Mouse (Mus musculus) E14TG2a.4 (cell line): Measurements from ENCODE around the gene Fth1.

Experiments used
- CTCF ChIP-seq: conservative IDR thresholded peaks from 2 replicates; pipeline ENCODE4 v1.5.1; 2014; ENCODE audit warnings: low read length
- NANOG ChIP-seq: IDR thresholded peaks from 2 replicates; pipeline ENCODE4 v1.6.1; 2014; ENCODE audit warnings: borderline replicate concordance, low read length, mixed read lengths
- POU5F1 ChIP-seq: IDR thresholded peaks from 2 replicates; pipeline ENCODE4 v1.6.1; 2014; ENCODE audit warnings: low read length, borderline replicate concordance

DNA sequence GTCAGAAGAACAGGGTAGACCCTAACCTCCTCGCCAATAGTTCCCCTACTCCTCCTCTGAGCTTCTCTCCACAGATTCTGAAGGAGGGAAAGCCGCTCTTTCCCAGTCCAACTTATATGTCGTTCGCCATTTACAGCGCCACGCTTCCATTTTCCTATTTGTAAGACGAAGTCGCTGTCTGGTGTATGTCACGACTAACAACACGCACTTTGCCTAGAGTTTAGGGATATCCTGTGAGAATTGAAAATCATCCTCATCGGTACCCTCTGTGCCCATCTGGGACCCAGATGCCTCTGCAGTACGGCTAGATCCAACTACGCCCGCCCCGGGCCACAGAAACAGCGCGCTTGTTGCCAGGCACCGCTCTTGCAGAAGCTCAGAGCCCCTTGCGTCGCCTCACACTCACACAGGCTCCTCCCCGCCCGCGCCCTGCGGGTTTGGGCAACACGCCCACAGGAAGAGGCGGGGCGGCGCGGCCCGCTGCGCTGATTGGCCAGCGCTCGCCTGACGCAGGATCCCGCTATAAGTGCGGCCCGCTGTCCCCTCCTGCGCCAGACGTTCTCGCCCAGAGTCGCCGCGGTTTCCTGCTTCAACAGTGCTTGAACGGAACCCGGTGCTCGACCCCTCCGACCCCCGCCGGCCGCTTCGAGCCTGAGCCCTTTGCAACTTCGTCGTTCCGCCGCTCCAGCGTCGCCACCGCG is 1.9 kb downstream of the Fth1 start:
- TF ChIP-seq CTCF = no peak
- TF ChIP-seq NANOG = no peak
- no peak for TF ChIP-seq POU5F1
